Mouse (Mus musculus) lung, adult 18-20 months (tissue): Measurements from ENCODE around the gene Nr3c2.
A peak's percentile ranks its signal among the peaks of the same experiment; 100 is the strongest.

ENCODE experiments used
- DNase-seq, 2 experiments: peaks; one replicate each; pipeline ENCODE4 v3.0.0; 2022; ENCODE audit warnings: mixed read lengths in 2 of 2

Gene Nr3c2

GRCm38 (mm10) chr8:77175471-77175870 lies 276.2 kb downstream of the Nr3c2 start:
- no peak for DNase-seq

- no peak for DNase-seq
Observed at GRCm38 (mm10) chr8:77176343-77176742, 277.1 kb downstream of the Nr3c2 start.

DNA sequence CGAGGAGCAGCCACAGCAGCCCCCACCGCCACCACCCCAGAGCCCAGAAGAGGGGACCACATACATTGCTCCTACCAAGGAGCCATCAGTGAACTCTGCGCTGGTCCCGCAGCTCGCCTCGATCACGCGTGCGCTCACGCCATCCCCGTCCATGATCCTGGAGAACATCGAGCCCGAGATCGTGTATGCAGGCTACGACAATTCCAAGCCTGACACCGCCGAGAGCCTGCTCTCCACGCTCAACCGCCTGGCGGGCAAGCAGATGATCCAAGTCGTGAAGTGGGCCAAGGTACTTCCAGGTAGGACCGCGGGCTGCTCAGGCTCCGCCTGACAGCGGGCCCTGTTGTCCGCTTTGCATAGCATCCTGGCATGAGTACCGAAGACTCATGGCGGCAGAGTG lies 286.6 kb downstream of the Nr3c2 start:
- no peak for DNase-seq

DNA sequence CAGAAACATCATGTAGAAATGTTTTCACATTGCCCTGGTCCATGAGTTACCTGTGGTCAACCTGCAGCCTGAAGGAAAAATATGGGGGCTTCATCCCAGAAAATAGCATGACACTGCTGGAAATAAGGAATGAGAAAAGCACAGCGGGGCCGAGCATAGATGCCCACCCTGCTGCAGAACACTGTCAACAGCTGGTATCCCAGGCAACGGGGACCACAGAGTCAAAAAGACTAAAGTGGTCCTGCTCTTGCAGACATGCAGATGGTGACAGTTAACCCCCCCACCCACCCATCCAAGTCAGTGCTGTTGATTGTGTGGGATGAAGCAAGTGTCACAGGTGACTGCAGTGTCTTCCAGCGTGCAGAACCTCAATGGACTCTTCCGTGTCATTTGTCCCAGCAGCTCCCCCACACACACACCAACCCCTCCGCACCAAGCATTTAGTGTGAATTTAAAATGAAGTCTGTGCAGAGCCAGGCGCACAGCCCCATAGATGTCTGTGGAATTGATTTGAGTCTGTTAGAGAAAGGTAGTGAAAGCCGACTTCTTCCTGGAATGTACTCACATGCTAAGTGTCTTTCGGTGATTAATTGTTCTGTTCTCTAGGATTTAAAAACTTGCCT lies 287.8 kb downstream of the Nr3c2 start:
- DNase-seq = no peak

GRCm38 (mm10) chr8:77187748-77188147 lies 288.5 kb downstream of the Nr3c2 start:
- no peak for DNase-seq

DNA sequence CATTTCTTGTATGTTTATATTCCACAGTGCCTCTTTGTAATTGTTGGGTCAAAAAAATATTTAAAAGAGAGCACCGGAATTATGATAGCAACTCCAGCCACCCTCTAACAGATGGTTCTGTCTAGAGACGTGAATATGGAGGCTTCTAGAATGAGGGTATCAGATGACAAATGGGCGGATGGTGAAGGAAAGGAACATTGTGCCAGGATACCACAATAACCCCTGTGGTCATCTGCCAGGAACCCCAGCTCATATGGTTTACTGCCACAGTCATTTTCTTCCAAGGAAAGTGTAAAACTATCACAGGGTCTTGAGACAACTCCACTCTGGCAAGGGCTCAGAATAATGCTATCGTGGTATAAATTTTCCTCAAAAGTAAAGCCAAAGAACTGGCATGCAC lies 289.1 kb downstream of the Nr3c2 start:
- no peak for DNase-seq

- no peak for DNase-seq
Observed at GRCm38 (mm10) chr8:77189318-77189717, 290.1 kb downstream of the Nr3c2 start.

- no peak for DNase-seq
Observed at GRCm38 (mm10) chr8:77190393-77190792, 291.2 kb downstream of the Nr3c2 start.

DNA sequence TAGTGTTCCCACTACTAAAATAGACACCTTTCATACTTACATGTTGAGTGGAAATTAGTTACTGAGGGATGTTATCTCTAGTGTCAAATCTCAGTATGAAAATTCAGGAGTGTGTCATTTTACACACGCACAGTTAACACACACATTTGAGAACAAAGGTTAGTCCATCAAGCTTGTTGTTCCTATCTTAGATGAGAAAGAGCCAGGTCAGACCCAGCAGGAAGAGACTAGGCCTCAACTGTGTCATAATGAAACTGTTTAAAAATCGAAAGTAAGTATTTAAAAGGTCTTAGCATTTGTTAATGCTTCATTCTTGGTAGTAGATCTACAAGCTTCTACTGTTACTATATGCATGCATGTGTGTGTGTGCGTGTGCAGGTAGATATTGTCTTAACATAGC lies 310.1 kb downstream of the Nr3c2 start:
- DNase-seq = no peak

DNA sequence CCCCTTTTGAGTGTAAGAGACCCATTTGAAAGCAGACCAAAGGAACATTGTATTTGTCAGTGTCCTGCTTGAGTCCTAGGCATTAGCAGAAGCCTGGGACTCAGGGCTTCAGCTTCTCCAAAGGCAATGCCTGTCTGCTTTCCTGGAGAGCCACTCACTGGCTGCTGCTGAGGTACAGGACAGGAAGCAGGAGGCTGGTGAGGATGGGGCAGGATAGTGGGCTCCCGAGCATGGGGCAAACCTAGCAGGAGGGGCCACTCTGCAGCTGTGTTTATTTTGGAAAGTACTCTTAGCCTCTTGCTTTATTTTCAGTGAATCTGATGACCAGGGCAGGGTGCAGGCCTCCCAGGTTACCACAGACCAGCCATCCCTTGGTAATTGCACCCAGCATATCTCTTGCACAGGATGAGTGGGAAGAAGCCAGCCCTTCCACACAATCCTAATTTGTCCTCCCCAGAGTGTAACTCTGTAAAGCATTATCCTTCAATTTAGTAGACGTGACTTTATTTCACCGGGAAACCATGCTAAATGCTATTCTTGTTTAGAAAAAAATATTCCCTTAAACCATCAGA lies 314.7 kb downstream of the Nr3c2 start:
- DNase-seq = no peak

DNA sequence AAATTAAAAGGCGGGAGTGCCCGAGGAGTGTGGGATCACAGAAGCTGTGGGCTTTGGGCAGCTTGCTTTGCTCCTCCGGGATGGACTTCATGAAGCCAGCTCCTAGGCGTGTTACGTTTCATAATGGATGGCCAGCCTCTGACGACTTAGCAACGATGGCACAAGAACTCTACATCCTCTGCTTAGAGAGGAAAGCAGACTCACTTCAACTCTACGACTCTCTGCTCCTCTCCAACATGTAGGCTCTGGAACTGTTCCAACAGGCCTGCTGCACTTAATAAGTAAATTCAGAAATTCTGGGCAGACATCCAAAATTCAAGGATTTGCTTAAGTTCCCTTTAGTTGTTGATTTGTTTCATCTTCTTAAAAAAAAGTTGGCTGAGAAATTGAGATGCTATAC lies 315.4 kb downstream of the Nr3c2 start:
- peak; percentile 30 to 62 for DNase-seq

DNA sequence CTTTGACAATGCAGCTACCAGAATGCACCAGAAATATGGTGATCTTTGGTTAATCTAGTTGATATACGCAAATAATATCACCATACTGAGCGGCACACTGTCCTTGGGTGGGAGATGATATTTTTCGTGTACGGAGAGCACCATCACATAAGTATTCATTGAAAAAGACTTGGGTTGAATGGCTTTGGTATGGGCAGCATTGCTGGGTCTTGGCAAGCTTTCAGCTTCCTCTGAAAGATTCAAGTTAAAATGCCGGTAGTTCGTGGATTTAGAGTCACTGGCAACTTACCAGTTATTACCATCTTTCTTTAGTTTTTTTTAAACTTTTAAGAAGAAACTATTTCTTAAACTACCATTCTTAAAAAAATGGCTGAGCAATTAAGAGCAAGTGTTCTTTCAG lies 315.9 kb downstream of the Nr3c2 start:
- DNase-seq = no peak

DNA sequence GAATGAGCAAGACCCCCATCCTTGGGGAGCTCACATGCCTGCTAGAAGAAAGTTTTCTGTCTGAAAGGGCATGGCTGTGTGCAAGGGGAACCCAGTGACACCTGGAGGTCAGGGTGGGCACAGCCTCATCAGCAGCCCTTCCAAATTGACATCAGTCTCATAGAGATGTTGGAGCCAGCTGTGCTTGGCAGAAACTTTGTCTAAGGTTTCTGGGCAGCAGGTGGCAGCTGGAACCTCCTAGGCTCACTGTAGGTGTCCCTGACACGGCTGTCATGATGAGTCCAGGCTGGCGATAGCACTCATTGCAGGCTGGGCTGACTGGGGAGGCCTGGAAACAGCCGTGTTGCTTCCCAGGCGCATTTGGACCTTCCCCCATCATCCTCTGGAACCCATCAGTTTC lies 323.9 kb downstream of the Nr3c2 start:
- DNase-seq = no peak

DNA sequence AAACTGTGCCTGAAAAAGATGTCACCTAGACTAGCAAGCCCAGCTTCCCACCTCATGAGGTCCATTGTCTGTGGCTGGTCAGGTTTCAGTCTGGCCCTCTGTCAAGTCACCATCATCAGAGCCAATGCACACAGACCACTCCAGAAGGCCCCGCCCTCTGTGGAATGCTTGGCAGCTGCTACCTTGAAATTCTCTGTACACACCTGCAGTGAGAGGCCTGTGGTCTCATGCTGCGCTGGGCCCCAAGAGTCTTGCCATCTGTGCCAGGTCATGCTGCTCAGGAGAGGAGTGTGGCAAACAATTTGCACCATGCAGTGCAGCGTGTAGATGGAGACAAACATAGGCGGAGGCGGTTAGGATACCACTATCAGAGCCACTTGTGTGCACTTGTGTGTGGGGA lies 328.5 kb downstream of the Nr3c2 start:
- peak; percentile 89 to 92 for DNase-seq

DNA sequence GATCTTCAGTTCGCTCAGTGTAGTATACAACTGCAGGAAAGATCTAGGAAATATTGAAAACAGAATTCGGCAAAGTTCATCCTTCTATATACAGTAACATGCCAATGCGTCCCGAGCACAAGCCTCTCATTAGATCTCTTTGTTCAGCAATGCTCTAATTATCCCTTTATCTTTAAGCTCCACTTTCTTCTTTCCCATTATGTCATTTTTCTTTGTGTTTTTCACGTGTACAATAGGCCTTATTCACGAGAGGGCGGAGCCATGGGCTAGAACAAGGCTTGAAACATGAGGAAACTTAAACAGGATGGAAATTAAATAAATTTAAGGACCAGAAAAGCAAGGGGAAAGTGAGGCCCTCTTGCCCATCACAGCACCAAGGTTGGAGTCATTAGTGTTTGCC lies 329.4 kb downstream of the Nr3c2 start:
- DNase-seq = no peak

DNA sequence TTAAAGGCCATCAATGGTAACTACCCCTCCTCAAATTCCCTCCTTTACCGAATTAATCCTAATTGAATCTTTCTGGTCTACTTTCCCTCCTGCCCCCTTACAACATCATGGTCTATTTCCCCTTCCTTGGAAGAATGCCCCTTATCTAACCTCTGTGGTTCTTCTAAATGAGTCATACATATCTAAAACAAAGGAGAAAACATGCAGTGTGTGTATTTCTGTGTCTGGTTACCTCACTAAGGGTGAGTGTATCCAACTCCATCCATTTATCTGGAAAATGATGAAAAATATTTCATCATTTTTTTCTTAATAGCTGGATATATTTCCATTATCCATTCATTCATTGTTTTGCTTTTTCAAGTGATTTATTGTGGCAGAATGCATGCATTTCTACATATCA lies 332.0 kb downstream of the Nr3c2 start:
- no peak for DNase-seq

- DNase-seq = no peak
Observed at GRCm38 (mm10) chr8:77231834-77232233, 332.6 kb downstream of the Nr3c2 start.

GRCm38 (mm10) chr8:77232411-77232810 lies 333.2 kb downstream of the Nr3c2 start:
- DNase-seq = peak in 1 of 2 experiments; percentile 7

DNA sequence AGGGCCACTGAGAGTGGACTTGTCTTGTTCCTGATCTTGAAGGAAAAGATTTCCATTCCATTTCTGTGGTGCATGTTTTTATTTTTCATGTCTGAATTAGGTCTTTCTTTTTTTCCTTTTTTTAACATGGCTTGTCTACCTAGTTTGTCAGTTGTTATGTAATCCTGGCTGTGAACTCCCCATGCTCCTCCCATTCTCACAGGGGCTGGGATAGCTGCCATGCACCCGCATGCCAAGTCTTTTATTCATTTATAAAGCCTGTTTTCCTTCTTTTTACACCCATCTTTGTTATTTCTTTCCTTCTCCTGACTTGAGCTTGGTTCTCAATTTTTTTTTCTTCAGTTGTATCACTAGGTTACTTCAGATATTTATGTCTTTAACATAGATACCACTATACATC lies 337.5 kb downstream of the Nr3c2 start:
- peak; percentile 34 to 46 for DNase-seq

- no peak for DNase-seq
Observed at GRCm38 (mm10) chr8:77239462-77239861, 340.2 kb downstream of the Nr3c2 start.

GRCm38 (mm10) chr8:77241381-77241780 lies 342.1 kb downstream of the Nr3c2 start:
- DNase-seq = no peak

DNA sequence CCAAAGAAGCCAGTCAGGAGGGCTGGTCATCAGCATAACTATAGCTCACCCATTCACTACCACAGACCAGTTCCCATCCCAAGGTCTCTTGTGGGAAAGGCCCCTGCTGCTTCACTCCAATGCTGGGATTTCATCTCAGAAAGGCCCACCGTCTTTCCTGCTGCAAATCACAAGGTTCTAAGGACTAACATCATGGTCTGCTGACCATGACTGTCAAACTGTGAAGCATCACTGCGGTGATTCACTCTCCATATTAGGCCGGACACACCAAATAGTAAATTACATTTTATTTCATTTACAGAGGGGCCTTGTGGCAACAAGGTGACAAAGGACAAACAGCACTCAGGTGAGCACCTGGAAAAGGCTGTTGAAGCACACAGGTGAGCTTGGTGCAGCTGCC lies 350.9 kb downstream of the Nr3c2 start:
- DNase-seq = no peak

GRCm38 (mm10) chr8:77251134-77251533 lies 351.9 kb downstream of the Nr3c2 start:
- no peak for DNase-seq

DNA sequence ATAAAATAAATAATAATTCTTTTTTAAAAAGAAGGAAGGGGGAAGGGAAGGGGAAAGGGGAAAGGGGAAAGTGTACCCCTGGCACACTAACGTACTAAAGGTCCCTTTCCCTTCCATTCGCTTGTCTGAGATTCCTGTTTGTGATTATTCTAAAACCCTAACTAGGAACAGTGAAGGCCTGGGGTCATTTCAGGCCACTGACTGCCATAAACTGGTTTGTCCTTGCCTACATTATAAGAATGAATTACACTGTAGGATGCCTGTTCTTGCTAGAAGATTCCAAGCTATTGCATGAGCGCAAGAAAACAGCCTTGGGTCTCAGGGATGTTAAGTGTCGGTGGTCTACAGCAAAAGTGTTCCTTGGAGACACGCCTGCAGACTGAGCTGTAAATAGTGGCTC lies 355.2 kb downstream of the Nr3c2 start:
- no peak for DNase-seq

- no peak for DNase-seq
Observed at GRCm38 (mm10) chr8:77256450-77257084, 357.3 kb downstream of the Nr3c2 start.
